ENCODE assay signal across 12 mouse cellular contexts in the genomic region with DNA sequence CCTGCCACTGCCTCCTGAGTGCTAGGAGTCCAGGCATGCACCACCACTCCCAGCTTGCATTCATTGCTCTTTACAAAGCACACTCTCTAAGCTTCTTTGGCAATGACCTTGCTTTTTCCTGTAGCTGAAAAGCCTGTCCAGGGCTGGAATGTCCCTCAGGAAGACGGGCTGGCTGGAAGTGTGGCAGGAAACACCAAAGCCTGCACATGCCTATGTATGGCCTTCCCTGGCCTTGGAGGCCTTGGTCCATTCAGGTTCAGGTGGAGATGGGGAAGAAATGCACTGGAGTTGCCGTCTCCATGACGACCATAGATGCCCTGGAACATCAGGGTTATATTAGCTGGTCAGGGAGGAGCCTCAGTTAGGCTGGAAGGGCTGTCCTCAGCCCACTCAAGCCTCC. TPM values are rescaled to one million over a fixed set of nuclear protein-coding genes. Genes with fewer than 3 reads are reported as not detected.
DNase-seq lines count a peak whose midpoint lies in the region; ATAC-seq lines count a peak whose summit lies in the region.
"Had no signal": no experiment of that assay in that cellular context is flagged by ENCODE, and none has a peak within 500 bp of the region (broad histone marks: within the 10 kb centered on the region; RNA-seq: fewer than 3 reads in every experiment).

No protein-coding gene starts in this region.

- DNase-seq in adrenal gland, adult (ENCODE audit: inconsistent age in 2 of 2, low spot score in 1 of 2): peak; percentile 33 to 66
- DNase-seq in adrenal gland, adult 8-10 months: no peak
- DNase-seq in midbrain, embryonic 11.5 days (ENCODE audit: low spot score, missing footprints): peak; percentile 73
- no peak for DNase-seq in midbrain, embryonic 14.5 days
- peak; percentile 50 for DNase-seq in kidney, postnatal 14 days
- DNase-seq in cerebellum, adult 18-20 months: no peak
- no peak for DNase-seq in left cerebral cortex, adult 9 months (ENCODE audit: low spot score in 2 of 2)
- DNase-seq in frontal cortex, postnatal 25 days (ENCODE audit: low spot score in 2 of 2): no peak
- DNase-seq: cerebellum, adult 2 months had no signal

- no peak overlapping the region for H3K4me2 ChIP-seq in midbrain, embryonic 11.5 days
- no peak overlapping the region for H3K4me2 ChIP-seq in midbrain, embryonic 14.5 days (ENCODE audit: low read length)
- H3K4me2 ChIP-seq: embryonic facial prominence, embryonic 12.5 days; limb, embryonic 13.5 days had no signal

- no peaks in the 10 kb centered on the region for H3K36me3 ChIP-seq in midbrain, embryonic 11.5 days (ENCODE audit: control insufficient read depth, insufficient read depth, low read length)
- H3K36me3 ChIP-seq in midbrain, embryonic 14.5 days (ENCODE audit: control insufficient read depth, insufficient read depth, low read length): no peaks in the 10 kb centered on the region
- H3K36me3 ChIP-seq: embryonic facial prominence, embryonic 12.5 days; hindbrain, embryonic 10.5 days; limb, embryonic 13.5 days had no signal

- no peak for ATAC-seq in midbrain, embryonic 11.5 days (ENCODE audit: low FRiP score)
- ATAC-seq in midbrain, embryonic 14.5 days (ENCODE audit: low FRiP score, low TSS enrichment): no peak

- WGBS in midbrain, embryonic 11.5 days: 85% methylated on average over 3 of the region's 3 CpGs
- WGBS in midbrain, embryonic 14.5 days: 72% methylated on average over 3 of the region's 3 CpGs

- H3K9ac ChIP-seq in midbrain, embryonic 11.5 days (ENCODE audit: low read length): no peak overlapping the region
- H3K9ac ChIP-seq in midbrain, embryonic 14.5 days (replicated peaks; ENCODE audit: low read length): no peak overlapping the region
- H3K9ac ChIP-seq: embryonic facial prominence, embryonic 12.5 days; limb, embryonic 13.5 days had no signal

- H3K9me3 ChIP-seq in midbrain, embryonic 11.5 days (ENCODE audit: control insufficient read depth, low read length): no peaks in the 10 kb centered on the region
- H3K9me3 ChIP-seq in midbrain, embryonic 14.5 days (ENCODE audit: control insufficient read depth, low read length): no peaks in the 10 kb centered on the region
- H3K9me3 ChIP-seq: embryonic facial prominence, embryonic 12.5 days; hindbrain, embryonic 10.5 days; limb, embryonic 13.5 days had no signal

- H3K4me1 ChIP-seq in midbrain, embryonic 11.5 days (ENCODE audit: control insufficient read depth, insufficient read depth, low read length): peaks cover 8% of the 10 kb centered on the region; the same call in 1 of the 2 replicates
- peaks cover 6% of the 10 kb centered on the region; the same call in 1 of the 2 replicates for H3K4me1 ChIP-seq in midbrain, embryonic 14.5 days (ENCODE audit: control insufficient read depth, insufficient read depth, low read length)

- H3K27ac ChIP-seq in midbrain, embryonic 11.5 days (ENCODE audit: low read depth, low read length): no peak overlapping the region
- H3K27ac ChIP-seq in midbrain, embryonic 14.5 days (replicated peaks; ENCODE audit: low read depth, low read length): no peak overlapping the region
- H3K27ac ChIP-seq: embryonic facial prominence, embryonic 12.5 days; hindbrain, embryonic 10.5 days; limb, embryonic 13.5 days had no signal

- no peaks in the 10 kb centered on the region for H3K27me3 ChIP-seq in midbrain, embryonic 11.5 days (ENCODE audit: control insufficient read depth, insufficient read depth, low read length)
- no peaks in the 10 kb centered on the region for H3K27me3 ChIP-seq in midbrain, embryonic 14.5 days (ENCODE audit: control insufficient read depth, insufficient read depth, low read length)
- H3K27me3 ChIP-seq: embryonic facial prominence, embryonic 12.5 days; limb, embryonic 13.5 days had no signal

- no peak overlapping the region for H3K4me3 ChIP-seq in midbrain, embryonic 11.5 days (ENCODE audit: low read depth, low read length)
- no peak overlapping the region for H3K4me3 ChIP-seq in midbrain, embryonic 14.5 days (replicated peaks; ENCODE audit: low read depth, low read length)
- H3K4me3 ChIP-seq: embryonic facial prominence, embryonic 12.5 days; hindbrain, embryonic 10.5 days; limb, embryonic 13.5 days had no signal

RNA-seq across cellular contexts. Expression of a gene that starts 15.3 kb away (rescaled TPM):
- 10 to 100 TPM; 50.3 to 77.4 (median 59.8) TPM for total RNA-seq in adrenal gland, adult 8-10 months (2022)
- 20.2 and 21.1 TPM in 2 replicates for polyA plus RNA-seq in midbrain, embryonic 11.5 days (2014; fragmentation: Nextera tagmentation; extraction: Ambion mirVana)
- polyA plus RNA-seq in midbrain, embryonic 14.5 days (2014; fragmentation: Nextera tagmentation; extraction: Ambion mirVana): 30.1 and 32.1 TPM in 2 replicates

RNA-seq across cellular contexts. Expression of a gene that starts 44.3 kb away (rescaled TPM):
- total RNA-seq in adrenal gland, adult 8-10 months (2022): not detected
- polyA plus RNA-seq in midbrain, embryonic 11.5 days (2014; fragmentation: Nextera tagmentation; extraction: Ambion mirVana): not detected in 2 replicates
- polyA plus RNA-seq in midbrain, embryonic 14.5 days (2014; fragmentation: Nextera tagmentation; extraction: Ambion mirVana): 0.30 TPM in 1 of 2 replicates, not detected in the other
- polyA plus RNA-seq: cerebellum, adult 2 months had no signal

Comparison
In these comparisons a context has a peak if more than half of its experiments do, and no peak if none do; other contexts are left out.
1. DNase-seq: peak in adrenal gland, adult (2 of 2), midbrain, embryonic 11.5 days (single experiment) and kidney, postnatal 14 days (single experiment); none in adrenal gland, adult 8-10 months (single experiment), midbrain, embryonic 14.5 days (single experiment), cerebellum, adult 18-20 months (0 of 2), left cerebral cortex, adult 9 months (0 of 2) and frontal cortex, postnatal 25 days (0 of 2).